Mouse (Mus musculus): Measurements from ENCODE around the gene Higd1a. TPM values are rescaled to one million over a fixed set of nuclear protein-coding genes. Genes with fewer than 3 reads are reported as not detected.

Gene Higd1a
- total RNA-seq (2022): 10 to 100 TPM; 76.7 to 98.3 (median 89.0) TPM

- no peak for DNase-seq (ENCODE audit: low spot score in 2 of 2)
These were observed at the start of gene Higd1a for GRCm38 (mm10) chr9:121858153-121858488. Higd1a (minus strand) TSS chr9:121858362.

- DNase-seq (ENCODE audit: low spot score in 2 of 2): no peak
These were observed 49.4 kb upstream of the Higd1a start for GRCm38 (mm10) chr9:121907356-121908070.

GRCm38 (mm10) chr9:121906456-121906855 lies 48.3 kb upstream of the Higd1a start:
- no peak for DNase-seq (ENCODE audit: low spot score in 2 of 2)

GRCm38 (mm10) chr9:121905556-121906185 lies 47.5 kb upstream of the Higd1a start:
- no peak for DNase-seq (ENCODE audit: low spot score in 2 of 2)

- DNase-seq (ENCODE audit: low spot score in 2 of 2): no peak
These were observed 46.8 kb upstream of the Higd1a start for GRCm38 (mm10) chr9:121904946-121905345.

- no peak for DNase-seq (ENCODE audit: low spot score in 2 of 2)
These were observed 46.2 kb upstream of the Higd1a start for GRCm38 (mm10) chr9:121904319-121904718.

GRCm38 (mm10) chr9:121903476-121904305 lies 45.5 kb upstream of the Higd1a start:
- DNase-seq (ENCODE audit: low spot score in 2 of 2): peak in 1 of 2 experiments; percentile 52

- DNase-seq (ENCODE audit: low spot score in 2 of 2): no peak
These were observed 43.8 kb upstream of the Higd1a start for GRCm38 (mm10) chr9:121901710-121902700.

- DNase-seq (ENCODE audit: low spot score in 2 of 2): no peak
These were observed 42.2 kb upstream of the Higd1a start for GRCm38 (mm10) chr9:121900282-121900855.

GRCm38 (mm10) chr9:121899306-121899705 lies 41.1 kb upstream of the Higd1a start:
- no peak for DNase-seq (ENCODE audit: low spot score in 2 of 2)

- DNase-seq (ENCODE audit: low spot score in 2 of 2): no peak
These were observed 40.1 kb upstream of the Higd1a start, which contains the start of gene Ackr2 for GRCm38 (mm10) chr9:121898245-121898644. Ackr2 (plus strand) TSS chr9:121898355.

GRCm38 (mm10) chr9:121896820-121897219 lies 38.7 kb upstream of the Higd1a start:
- DNase-seq (ENCODE audit: low spot score in 2 of 2): no peak

- DNase-seq (ENCODE audit: low spot score in 2 of 2): no peak
These were observed 37.3 kb upstream of the Higd1a start for GRCm38 (mm10) chr9:121895392-121895993.

GRCm38 (mm10) chr9:121894447-121894846 lies 36.3 kb upstream of the Higd1a start:
- DNase-seq (ENCODE audit: low spot score in 2 of 2): no peak

GRCm38 (mm10) chr9:121892057-121892687 lies 34.0 kb upstream of the Higd1a start:
- DNase-seq (ENCODE audit: low spot score in 2 of 2): no peak

- no peak for DNase-seq (ENCODE audit: low spot score in 2 of 2)
These were observed 33.1 kb upstream of the Higd1a start for GRCm38 (mm10) chr9:121891301-121891700.

GRCm38 (mm10) chr9:121890441-121890941 lies 32.3 kb upstream of the Higd1a start:
- peak; percentile 72 to 78 for DNase-seq (ENCODE audit: low spot score in 2 of 2)

- DNase-seq (ENCODE audit: low spot score in 2 of 2): no peak
These were observed 31.8 kb upstream of the Higd1a start for GRCm38 (mm10) chr9:121889927-121890440.

GRCm38 (mm10) chr9:121882015-121882457 lies 23.9 kb upstream of the Higd1a start:
- no peak for DNase-seq (ENCODE audit: low spot score in 2 of 2)
